Mouse (Mus musculus) thymus, adult 2 months (tissue): ENCODE results near the gene Hpcal1. TPM values are rescaled to one million over a fixed set of nuclear protein-coding genes. Genes with fewer than 3 reads are reported as not detected.
"Not testable (repeated sequence)": the region's sequence is repeated elsewhere in the genome, so short reads cannot be mapped to it uniquely, and the experiment has no call there.

Source experiments
- DNase-seq: peaks from one replicate; pipeline ENCODE4 v3.0.0; 2021
- H3K27ac ChIP-seq: fragments of 200-500 bp; 2 replicates; pipeline ENCODE4 v1.5.1; 2012; ENCODE audit warnings: low read length, control low read depth; ENCODE audit not compliant: control insufficient read depth, insufficient read depth
- H3K27me3 ChIP-seq: fragments of 200-500 bp; 2 replicates; pipeline ENCODE4 v1.6.1; 2012; ENCODE audit warnings: mild to moderate bottlenecking, low read length, moderate library complexity, mixed read lengths; ENCODE audit not compliant: control insufficient read depth, insufficient read depth
- H3K36me3 ChIP-seq: fragments of 200-500 bp; 2 replicates; pipeline ENCODE4 v1.6.1; 2012; ENCODE audit warnings: mild to moderate bottlenecking, low read length, moderate library complexity; ENCODE audit not compliant: control insufficient read depth, insufficient read depth
- H3K4me1 ChIP-seq: fragments of 200-500 bp; replicated peaks from 2 replicates; pipeline ENCODE4 v1.6.1; 2012; ENCODE audit warnings: low read length; ENCODE audit not compliant: control insufficient read depth, insufficient read depth
- H3K4me3 ChIP-seq: fragments of 200-500 bp; 2 replicates; pipeline ENCODE4 v1.5.1; 2012; ENCODE audit warnings: mild to moderate bottlenecking, low read length, control low read depth, moderate library complexity; ENCODE audit not compliant: control insufficient read depth, insufficient read depth
- CTCF ChIP-seq: fragments of 200-500 bp; IDR thresholded peaks from 2 replicates; pipeline ENCODE4 v1.5.1; 2012; ENCODE audit warnings: mild to moderate bottlenecking, control low read depth, low read length, moderate library complexity, borderline replicate concordance; ENCODE audit not compliant: control insufficient read depth, poor library complexity, insufficient read depth; ENCODE audit errors: extremely low read depth
- POLR2A ChIP-seq: fragments of 200-500 bp; IDR thresholded peaks from 2 replicates; pipeline ENCODE4 v1.6.1; 2012; ENCODE audit warnings: mild to moderate bottlenecking, low read length, control low read depth, moderate library complexity; ENCODE audit not compliant: control insufficient read depth, poor library complexity, insufficient read depth; ENCODE audit errors: extremely low read depth
- WGBS: fragments of 180-500 bp; shearing (Covaris S2); methylation state at CpG from one replicate; pipeline ENCODE4 v1.1.7; 2018; 5-methylcytosine and 5-hydroxymethylcytosine counted together
- polyA plus RNA-seq: library from polyadenylated mRNA; depleted of rRNA; stranded (reverse); fragments of >200 nt; gene quantifications from 2 replicates; pipeline ENCODE4 v1.2.3, GENCODE M21; 2012; rRNA removed

The Hpcal1 gene
- polyA plus RNA-seq, 1 experiment: 322 TPM

DNA sequence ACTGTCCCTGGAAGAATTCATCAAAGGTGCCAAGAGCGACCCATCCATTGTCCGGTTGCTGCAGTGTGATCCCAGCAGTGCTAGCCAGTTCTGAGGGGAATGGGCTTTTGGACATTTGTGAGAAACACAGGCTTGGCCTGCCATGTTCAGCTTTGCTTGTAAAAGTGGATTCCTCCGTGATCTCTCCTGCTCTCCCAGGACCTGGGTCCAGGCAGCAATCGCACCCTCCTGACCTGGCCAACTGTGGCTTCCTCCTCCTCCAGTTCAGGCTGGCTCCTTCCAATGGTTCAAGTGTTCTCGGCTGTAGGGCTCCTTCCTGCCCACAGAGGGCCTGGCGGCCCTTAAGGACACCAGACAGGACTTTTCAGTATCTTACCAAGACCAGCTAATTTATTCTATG is 100.5 kb downstream of the Hpcal1 start:
- TF ChIP-seq POLR2A (no peak), CTCF (no peak)

DNA sequence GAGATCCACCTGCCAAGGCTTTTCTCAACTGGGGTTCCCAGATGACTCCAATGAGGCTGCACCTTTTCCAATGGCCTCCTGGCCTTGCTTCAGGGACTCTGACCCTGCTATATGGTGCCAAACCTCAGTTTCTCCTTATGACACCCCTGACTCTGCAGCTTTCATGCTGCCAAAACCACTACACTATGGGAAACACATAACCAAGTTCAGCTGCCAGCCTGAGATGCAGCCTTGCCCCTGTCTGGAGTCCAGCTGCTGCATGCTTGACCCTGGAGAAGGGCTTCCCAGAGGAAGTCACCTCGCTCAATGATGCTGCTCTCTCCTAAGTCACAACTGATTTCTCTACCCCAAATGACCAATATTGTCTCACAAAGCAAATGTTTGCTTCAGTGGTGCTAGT is 102.1 kb downstream of the Hpcal1 start:
- no peak overlapping the region for H3K4me3 ChIP-seq
- DNase-seq: no peak
- no peaks in the 10 kb centered on the region for H3K27me3 ChIP-seq
- 97% methylated on average over 1 of the region's 1 CpGs for WGBS
- H3K4me1 ChIP-seq: no peaks in the 10 kb centered on the region; the same call in 1 of the 2 replicates
- no peak for TF ChIP-seq CTCF
- TF ChIP-seq POLR2A: no peak
- no peak overlapping the region for H3K27ac ChIP-seq
- peaks cover 11% of the 10 kb centered on the region for H3K36me3 ChIP-seq

More for the DNA sequence above, 100.5 kb downstream of the Hpcal1 start:
- DNase-seq: no peak
- H3K27ac ChIP-seq: no peak overlapping the region
- peaks cover 26% of the 10 kb centered on the region for H3K36me3 ChIP-seq
- H3K4me3 ChIP-seq: no peak overlapping the region
- no peaks in the 10 kb centered on the region for H3K27me3 ChIP-seq
- H3K4me1 ChIP-seq: no peaks in the 10 kb centered on the region; the same call in 1 of the 2 replicates
- 96% methylated on average over 6 of the region's 6 CpGs for WGBS

DNA sequence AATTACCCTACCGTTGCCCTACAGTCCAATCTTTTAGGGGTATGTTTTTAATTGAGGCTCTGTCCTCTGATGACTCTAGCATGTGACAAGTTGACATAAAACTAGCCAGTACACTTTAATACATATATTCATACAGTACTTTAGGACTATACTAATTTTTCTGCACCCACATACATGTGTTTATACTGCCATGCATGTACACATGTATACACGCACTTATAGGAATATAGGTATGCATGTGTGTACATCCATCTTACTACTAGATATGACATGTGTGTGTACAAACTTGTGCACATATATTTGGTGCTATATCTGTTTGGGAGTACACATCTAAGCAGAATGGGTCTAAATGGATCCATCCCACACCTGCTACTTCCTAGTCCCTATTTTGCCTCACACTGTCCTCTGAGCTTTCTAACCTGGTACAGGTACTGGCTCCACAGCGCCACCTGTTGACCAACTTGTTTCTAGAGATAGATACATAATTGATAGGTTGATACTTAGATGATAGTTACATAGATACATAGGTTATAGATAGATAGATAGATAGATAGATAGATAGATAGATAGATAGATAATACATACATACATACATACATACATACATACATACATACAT is 105.1 kb downstream of the Hpcal1 start:
- H3K4me3 ChIP-seq: no peak overlapping the region
- H3K27ac ChIP-seq: no peak overlapping the region
- DNase-seq: peak; percentile 79
- no peaks in the 10 kb centered on the region for H3K4me1 ChIP-seq
- TF ChIP-seq CTCF: no peak
- no peak for TF ChIP-seq POLR2A
- peaks cover 10% of the 10 kb centered on the region for H3K36me3 ChIP-seq
- WGBS: 66% methylated on average over 3 of the region's 3 CpGs
- H3K27me3 ChIP-seq: no peaks in the 10 kb centered on the region

DNA sequence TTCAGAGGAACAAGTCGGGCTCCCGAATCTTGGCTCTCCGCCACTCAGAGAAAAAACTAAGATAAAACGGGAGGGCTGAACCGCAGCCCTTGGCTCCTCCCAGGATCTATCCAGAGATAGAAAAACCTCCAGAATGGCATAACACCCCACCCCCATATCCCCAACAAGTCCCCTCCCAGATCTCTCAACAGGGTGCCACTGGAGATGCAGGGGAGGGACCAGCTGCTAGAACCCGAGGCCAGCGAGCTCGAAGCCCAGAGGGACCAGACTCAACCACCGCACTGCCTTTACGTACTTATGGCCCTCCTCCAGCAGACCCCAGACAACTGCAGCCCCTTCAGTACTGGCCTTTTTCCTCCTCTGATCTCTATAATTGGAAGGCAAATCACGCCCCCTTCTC is 107.6 kb downstream of the Hpcal1 start:
- not testable (repeated sequence) for H3K27ac ChIP-seq

DNA sequence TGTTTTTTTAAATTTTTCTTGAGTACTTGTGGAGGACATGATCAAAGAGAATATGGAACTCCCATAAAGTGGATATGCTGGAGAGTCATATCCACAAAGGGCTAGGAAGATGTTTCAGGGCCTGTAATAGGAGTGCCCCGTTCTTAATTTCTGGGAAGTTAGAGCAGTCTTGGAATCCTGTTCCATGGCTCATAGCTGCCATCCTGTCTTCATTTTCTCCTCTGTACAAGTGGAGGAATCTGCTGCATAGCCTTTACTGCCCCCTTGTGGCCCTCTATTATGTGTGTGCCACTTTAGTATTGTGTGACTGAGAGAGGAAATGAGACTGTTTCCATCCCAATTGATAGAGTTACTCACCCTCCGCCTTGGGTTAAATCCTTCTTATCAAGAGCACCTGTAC is 117.9 kb downstream of the Hpcal1 start:
- H3K27me3 ChIP-seq: no peaks in the 10 kb centered on the region
- DNase-seq: peak; percentile 77
- 49% methylated on average over 2 of the region's 2 CpGs for WGBS
- H3K36me3 ChIP-seq: no peaks in the 10 kb centered on the region
- no peak overlapping the region for H3K27ac ChIP-seq
- H3K4me3 ChIP-seq: no peak overlapping the region
- TF ChIP-seq CTCF (no peak), POLR2A (no peak)
- H3K4me1 ChIP-seq: no peaks in the 10 kb centered on the region

More for the DNA sequence above, 107.6 kb downstream of the Hpcal1 start:
- WGBS: 98% methylated on average over 11 of the region's 11 CpGs
- not testable (repeated sequence) for DNase-seq, H3K36me3 ChIP-seq, H3K4me3 ChIP-seq, H3K27me3 ChIP-seq, H3K4me1 ChIP-seq

DNA sequence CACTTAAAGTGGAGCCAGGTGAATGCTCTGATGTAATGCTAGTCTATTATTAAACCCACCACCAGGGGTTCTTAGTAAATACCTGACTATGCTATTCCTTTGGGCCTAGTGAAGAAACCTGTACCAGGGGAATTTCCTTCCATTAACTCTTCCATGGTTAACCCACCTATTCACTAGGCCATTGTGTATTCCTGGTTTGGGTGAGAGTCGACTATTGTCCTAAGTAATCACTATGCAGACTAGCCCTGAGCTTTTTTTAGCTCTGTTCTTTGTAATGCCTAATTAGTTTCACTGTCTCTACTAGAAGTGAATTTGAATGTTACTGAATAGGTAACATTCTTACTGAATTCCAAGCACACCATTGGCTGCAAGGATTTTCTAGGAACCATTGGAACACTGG is 144.6 kb downstream of the Hpcal1 start:
- not testable (repeated sequence) for H3K27ac ChIP-seq, H3K36me3 ChIP-seq, H3K4me3 ChIP-seq, H3K27me3 ChIP-seq, DNase-seq, H3K4me1 ChIP-seq
- 95% methylated on average over 1 of the region's 1 CpGs for WGBS

Other genes with a start within 250 kb of the Hpcal1 start
- 71.1 and 80.5 TPM in 2 replicates for gene Odc1, start 146.1 kb upstream of the Hpcal1 start, polyA plus RNA-seq